Mouse (Mus musculus) myocyte (in vitro differentiated cells): ENCODE measurements around the gene Gm20388.
A peak's percentile ranks its signal among the peaks of the same experiment; 100 is the strongest.

Source experiments
- MAX ChIP-seq: IDR thresholded peaks from one replicate; pipeline ENCODE4 v1.6.1; 2011; ENCODE audit warnings: low read depth, mild to moderate bottlenecking, control low read depth
- POLR2A ChIP-seq: IDR thresholded peaks from one replicate; pipeline ENCODE4 v1.6.1; 2011; ENCODE audit warnings: low read depth, mild to moderate bottlenecking, control low read depth, moderate library complexity; ENCODE audit not compliant: insufficient read length
- POLR2AphosphoS2 ChIP-seq: IDR thresholded peaks from one replicate; pipeline ENCODE4 v1.6.1; 2011; ENCODE audit warnings: low read depth, control low read depth; ENCODE audit not compliant: insufficient read length

- peak; percentile 45 for TF ChIP-seq POLR2AphosphoS2
- TF ChIP-seq MAX = no peak
- no peak for TF ChIP-seq POLR2A
Measured at GRCm38 (mm10) chr8:123889797-123890196, 3979.2 kb downstream of the Gm20388 start.
